Mouse (Mus musculus) spleen, adult 2 months (tissue): Measurements from ENCODE around the gene Ptprn2. TPM values are rescaled to one million over a fixed set of nuclear protein-coding genes. Genes with fewer than 3 reads are reported as not detected.

Experiments used
- DNase-seq, 2 experiments: peaks; one replicate each; pipeline versions ENCODE4 v3.0.0 to v3.0.0-alpha.2; 2012 to 2021; ENCODE audit warnings: low spot score in 2 of 2, low read depth in 1 of 2
- H3K27ac ChIP-seq: fragments of 200-500 bp; 2 replicates; pipeline ENCODE4 v1.5.1; 2012; ENCODE audit warnings: low read length, inconsistent platforms; ENCODE audit not compliant: insufficient read depth
- H3K27me3 ChIP-seq: fragments of 200-500 bp; 2 replicates; pipeline ENCODE4 v1.6.1; 2012; ENCODE audit warnings: mild to moderate bottlenecking, moderate library complexity, low read length, inconsistent platforms; ENCODE audit not compliant: control insufficient read depth, insufficient read depth
- H3K36me3 ChIP-seq: fragments of 200-500 bp; 2 replicates; pipeline ENCODE4 v1.6.1; 2012; ENCODE audit warnings: mild to moderate bottlenecking, low read length, inconsistent platforms; ENCODE audit not compliant: control insufficient read depth, insufficient read depth
- H3K4me1 ChIP-seq: fragments of 200-500 bp; 2 replicates; pipeline ENCODE4 v1.6.1; 2011; ENCODE audit warnings: inconsistent platforms; ENCODE audit not compliant: control insufficient read depth, insufficient read depth, insufficient read length
- H3K4me3 ChIP-seq: fragments of 200-500 bp; 2 replicates; pipeline ENCODE4 v1.5.1; 2011; ENCODE audit warnings: mild to moderate bottlenecking, inconsistent platforms; ENCODE audit not compliant: insufficient read depth, insufficient read length; ENCODE audit errors: extremely low read depth
- CTCF ChIP-seq: fragments of 200-500 bp; IDR thresholded peaks from 2 replicates; pipeline ENCODE4 v1.5.1; 2011; ENCODE audit warnings: mild to moderate bottlenecking, inconsistent platforms; ENCODE audit not compliant: insufficient read depth, insufficient read length, insufficient replicate concordance; ENCODE audit errors: extremely low read depth
- POLR2A ChIP-seq: fragments of 200-500 bp; IDR thresholded peaks from 2 replicates; pipeline ENCODE4 v1.6.1; 2011; ENCODE audit warnings: low read depth, low read length, inconsistent platforms
- WGBS: fragments of 180-500 bp; shearing (Covaris S2); methylation state at CpG from one replicate; pipeline ENCODE4 v1.1.7; 2018; 5-methylcytosine and 5-hydroxymethylcytosine counted together
- polyA plus RNA-seq: library from polyadenylated mRNA; depleted of rRNA; stranded (reverse); fragments of >200 nt; gene quantifications from 2 replicates; pipeline ENCODE4 v1.2.3, GENCODE M21; 2012

Ptprn2 gene
- polyA plus RNA-seq, 1 experiment, result 0.96 TPM

DNA sequence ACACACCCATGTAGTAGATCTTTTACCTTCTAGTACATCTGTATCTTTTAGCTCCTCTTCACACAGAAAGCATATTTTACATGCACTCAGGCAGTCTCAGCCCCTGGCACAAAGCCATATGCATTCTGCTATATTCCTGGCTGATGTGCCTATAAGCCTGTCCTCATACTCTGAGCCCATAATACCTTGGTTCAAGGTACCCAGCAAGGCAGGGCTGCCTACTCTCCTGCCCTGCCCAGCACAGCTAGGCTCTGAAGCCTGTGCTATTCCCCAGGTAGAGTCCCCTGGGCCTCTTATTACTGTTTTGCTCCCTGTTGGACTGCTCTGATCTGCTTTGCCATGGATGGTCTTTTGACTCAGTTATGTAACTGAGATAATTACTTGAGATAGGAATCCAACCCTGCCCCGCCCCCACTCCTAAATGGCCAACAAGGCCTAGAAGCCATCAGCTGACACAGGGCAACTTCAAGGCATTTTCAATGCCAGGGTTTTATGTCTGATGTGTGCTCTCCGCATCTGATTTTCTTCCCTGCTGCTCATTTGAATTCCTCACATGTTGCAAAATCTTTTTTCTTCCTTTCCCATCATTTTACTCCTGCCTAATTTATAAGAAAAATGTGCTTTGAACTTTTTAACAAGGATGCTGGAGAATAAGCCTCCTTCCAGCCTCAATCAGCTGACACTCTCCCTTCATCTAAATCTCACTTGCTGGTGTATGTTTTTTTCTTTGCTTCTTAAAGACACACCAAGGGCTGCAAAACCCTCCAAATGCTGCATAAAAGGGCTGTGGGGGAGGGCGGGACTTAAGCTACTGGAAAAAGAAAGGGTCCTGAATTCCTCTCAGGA lies 598.6 kb downstream of the Ptprn2 start:
- no peak for DNase-seq
- Histone ChIP-seq H3K4me1 (no peaks in the 10 kb centered on the region; the same call in 1 of the 2 replicates), H3K27ac (no peak overlapping the region), H3K36me3 (no peaks in the 10 kb centered on the region), H3K4me3 (no peak overlapping the region), H3K27me3 (no peaks in the 10 kb centered on the region)
- TF ChIP-seq CTCF, result no peak
- TF ChIP-seq POLR2A, result no peak
- 89% methylated on average over 3 of the region's 3 CpGs for WGBS

GRCm38 (mm10) chr12:117084702-117085409 lies 599.3 kb downstream of the Ptprn2 start:
- no peak for DNase-seq
- Histone ChIP-seq H3K4me3 (no peak overlapping the region), H3K4me1 (no peaks in the 10 kb centered on the region; the same call in 1 of the 2 replicates), H3K36me3 (no peaks in the 10 kb centered on the region), H3K27ac (no peak overlapping the region), H3K27me3 (no peaks in the 10 kb centered on the region)
- whole genome bisulfite sequencing, result 63% methylated on average over 5 of the region's 5 CpGs
- TF ChIP-seq POLR2A (no peak), CTCF (no peak)

- no peak for TF ChIP-seq POLR2A
- no peak for TF ChIP-seq CTCF
- Histone ChIP-seq H3K36me3 (no peaks in the 10 kb centered on the region), H3K27me3 (no peaks in the 10 kb centered on the region), H3K27ac (no peak overlapping the region), H3K4me3 (no peak overlapping the region), H3K4me1 (no peaks in the 10 kb centered on the region; the same call in 1 of the 2 replicates)
- no peak for DNase-seq
- 78% methylated on average over 1 of the region's 1 CpGs for WGBS
Measured at GRCm38 (mm10) chr12:117085661-117086335, 600.3 kb downstream of the Ptprn2 start.

DNA sequence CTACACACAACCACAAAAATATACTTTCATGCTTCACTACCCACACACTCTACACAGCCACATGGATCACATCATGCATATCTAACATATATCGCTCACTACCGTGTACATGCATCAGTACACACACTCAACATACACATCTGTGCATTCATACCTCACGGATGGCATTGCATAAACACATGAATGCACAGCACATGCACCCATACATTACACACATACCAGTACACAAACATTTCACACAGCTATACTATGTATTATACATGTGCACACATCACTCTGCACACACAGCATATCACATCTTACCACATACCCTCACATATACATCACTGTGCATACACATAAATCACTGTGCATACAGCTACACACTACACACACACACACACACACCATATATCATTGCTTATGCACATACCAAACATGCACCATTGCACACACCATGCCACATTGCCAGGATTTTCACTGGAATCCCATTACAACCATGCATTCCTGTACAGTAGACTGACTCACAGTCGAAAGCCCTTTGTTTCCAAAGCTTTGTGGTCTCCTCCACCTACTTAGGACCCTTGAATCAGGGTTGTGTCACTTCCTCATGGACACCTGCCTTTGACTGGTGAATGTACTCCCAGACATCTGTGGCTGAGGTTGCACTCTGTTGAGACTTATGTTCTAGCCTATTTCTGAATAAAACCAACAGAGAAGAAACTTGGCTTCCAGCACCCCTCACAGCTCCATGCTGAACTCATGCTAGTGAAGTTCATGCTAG lies 607.0 kb downstream of the Ptprn2 start:
- WGBS, result 72% methylated on average over 4 of the region's 4 CpGs
- no peak for DNase-seq
- Histone ChIP-seq H3K4me3 (no peak overlapping the region), H3K27me3 (no peaks in the 10 kb centered on the region), H3K27ac (no peak overlapping the region), H3K36me3 (no peaks in the 10 kb centered on the region), H3K4me1 (no peaks in the 10 kb centered on the region)
- TF ChIP-seq CTCF (no peak), POLR2A (no peak)

DNA sequence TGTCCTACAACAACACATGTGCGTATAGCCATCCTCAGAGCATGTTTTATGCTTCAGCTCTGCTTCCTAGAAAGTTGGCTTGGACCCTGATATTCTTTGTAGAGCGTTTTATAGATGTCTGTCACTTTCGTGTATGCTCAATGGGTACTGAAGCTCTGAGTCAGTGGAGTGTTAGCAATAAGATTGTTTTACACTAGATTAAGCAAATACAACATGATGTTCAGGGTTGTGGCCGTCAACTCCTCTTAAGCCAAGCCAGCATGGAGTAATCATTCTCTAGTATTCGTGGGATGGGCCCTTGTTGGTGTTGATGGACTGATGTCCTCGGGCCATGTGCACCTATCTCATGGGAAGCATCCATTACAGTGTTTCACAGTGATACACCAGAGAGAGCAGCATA lies 610.4 kb downstream of the Ptprn2 start:
- 77% methylated on average over 6 of the region's 6 CpGs for WGBS
- no peak overlapping the region for H3K4me3 ChIP-seq
- no peaks in the 10 kb centered on the region for H3K27me3 ChIP-seq
- H3K27ac ChIP-seq, result no peak overlapping the region
- H3K4me1 ChIP-seq, result no peaks in the 10 kb centered on the region
- TF ChIP-seq POLR2A (no peak), CTCF (no peak)
- no peaks in the 10 kb centered on the region for H3K36me3 ChIP-seq
- no peak for DNase-seq

GRCm38 (mm10) chr12:117098295-117098694 lies 612.8 kb downstream of the Ptprn2 start:
- DNase-seq, result no peak
- no peak for TF ChIP-seq POLR2A
- no peak for TF ChIP-seq CTCF
- no peak overlapping the region for H3K4me3 ChIP-seq

More at GRCm38 (mm10) chr12:117098295-117098694, 612.8 kb downstream of the Ptprn2 start:
- no peaks in the 10 kb centered on the region for H3K36me3 ChIP-seq
- H3K27ac ChIP-seq, result no peak overlapping the region
- no peaks in the 10 kb centered on the region for H3K4me1 ChIP-seq
- H3K27me3 ChIP-seq, result no peaks in the 10 kb centered on the region
